Mouse (Mus musculus) cerebellum, postnatal 4 days (tissue): ENCODE results near the gene Fgf4.

ENCODE experiments used
- DNase-seq, 2 experiments: peaks; one replicate each; pipeline ENCODE4 v3.0.0; 2022; ENCODE audit warnings: low spot score in 2 of 2, mixed read lengths in 1 of 2

Fgf4 gene

GRCm38 (mm10) chr7:144911121-144911520, 64.0 kb downstream of the Fgf4 start:
- DNase-seq, result no peak

GRCm38 (mm10) chr7:144912897-144913296, 65.7 kb downstream of the Fgf4 start:
- DNase-seq, result no peak

GRCm38 (mm10) chr7:144914296-144914947, 67.3 kb downstream of the Fgf4 start:
- DNase-seq, result no peak
